Mouse (Mus musculus) retina, postnatal 1 day (tissue): Measurements from ENCODE around the gene Dvl1.

Experiments
- DNase-seq: peaks from one replicate; pipeline ENCODE4 v3.0.0-alpha.2; 2012

The Dvl1 gene

DNA sequence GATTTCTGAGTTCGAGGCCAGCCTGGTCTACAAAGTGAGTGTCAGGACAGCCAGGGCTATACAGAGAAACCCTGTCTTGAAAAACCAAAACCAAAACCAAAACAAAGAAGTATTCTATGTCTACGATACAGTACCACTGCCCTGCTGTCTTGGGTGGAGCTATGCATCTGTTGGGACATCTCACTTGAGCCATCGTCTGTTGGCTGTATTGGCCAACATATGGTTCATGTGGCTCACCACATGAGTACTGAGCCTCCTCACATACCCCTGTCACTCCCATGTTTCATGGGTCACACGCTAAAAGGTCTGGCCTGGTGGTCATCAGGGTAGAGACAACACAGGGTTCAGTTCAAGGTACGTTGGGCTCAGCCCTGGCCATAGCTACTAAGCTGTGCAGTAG, 39.1 kb downstream of the Dvl1 start:
- DNase-seq: no peak

DNA sequence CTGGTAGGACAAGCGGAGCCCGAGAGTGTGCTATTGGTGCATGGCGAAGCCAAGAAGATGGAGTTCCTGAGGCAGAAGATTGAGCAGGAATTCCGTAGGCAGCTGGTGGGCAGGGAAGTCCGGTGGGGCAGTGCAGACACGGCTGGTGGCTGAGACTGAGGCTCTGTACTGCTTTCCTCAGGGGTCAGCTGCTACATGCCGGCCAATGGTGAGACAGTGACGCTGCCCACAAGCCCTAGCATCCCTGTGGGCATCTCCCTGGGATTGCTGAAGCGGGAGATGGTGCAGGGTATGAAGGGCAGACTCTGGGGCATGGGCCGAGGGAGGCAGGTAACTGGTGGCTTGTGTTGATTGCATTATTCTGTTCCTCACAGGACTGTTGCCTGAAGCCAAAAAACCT, 40.5 kb downstream of the Dvl1 start:
- DNase-seq: no peak

DNA sequence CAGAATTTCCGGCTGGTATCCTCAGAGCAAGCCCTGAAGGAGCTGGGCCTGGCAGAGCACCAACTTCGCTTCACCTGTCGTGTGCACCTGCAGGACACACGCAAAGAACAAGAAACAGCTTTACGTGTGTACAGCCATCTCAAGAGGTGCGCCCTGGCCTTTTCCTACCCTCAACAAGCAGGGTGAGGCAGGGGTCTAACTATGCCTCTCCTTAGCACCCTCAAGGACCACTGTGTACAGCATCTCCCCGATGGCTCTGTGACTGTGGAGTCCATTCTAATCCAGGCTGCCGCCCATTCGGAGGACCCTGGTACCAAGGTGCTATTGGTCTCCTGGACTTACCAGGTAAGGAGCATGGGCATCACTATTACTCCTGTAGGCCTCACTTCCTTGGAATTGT, 41.0 kb downstream of the Dvl1 start:
- no peak for DNase-seq

DNA sequence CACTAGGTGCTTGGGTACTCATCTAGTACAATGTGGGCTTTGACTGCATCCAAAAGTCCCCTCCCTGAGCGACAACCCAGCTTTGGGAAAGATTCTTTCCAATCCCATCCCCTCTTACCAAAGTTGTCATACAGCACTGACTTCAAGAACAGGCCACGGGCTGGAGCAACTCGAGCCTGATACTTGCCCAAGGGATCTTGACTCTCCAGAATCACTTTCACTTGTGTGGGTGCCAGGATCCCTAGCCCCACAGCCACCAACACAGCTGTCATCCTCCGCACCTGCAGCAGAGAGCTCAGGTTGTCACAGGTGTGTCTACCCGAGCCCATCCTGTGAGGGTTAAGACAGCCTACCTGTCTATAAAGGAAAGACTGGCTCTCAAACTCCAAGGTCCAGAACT, 42.1 kb downstream of the Dvl1 start:
- DNase-seq: no peak

DNA sequence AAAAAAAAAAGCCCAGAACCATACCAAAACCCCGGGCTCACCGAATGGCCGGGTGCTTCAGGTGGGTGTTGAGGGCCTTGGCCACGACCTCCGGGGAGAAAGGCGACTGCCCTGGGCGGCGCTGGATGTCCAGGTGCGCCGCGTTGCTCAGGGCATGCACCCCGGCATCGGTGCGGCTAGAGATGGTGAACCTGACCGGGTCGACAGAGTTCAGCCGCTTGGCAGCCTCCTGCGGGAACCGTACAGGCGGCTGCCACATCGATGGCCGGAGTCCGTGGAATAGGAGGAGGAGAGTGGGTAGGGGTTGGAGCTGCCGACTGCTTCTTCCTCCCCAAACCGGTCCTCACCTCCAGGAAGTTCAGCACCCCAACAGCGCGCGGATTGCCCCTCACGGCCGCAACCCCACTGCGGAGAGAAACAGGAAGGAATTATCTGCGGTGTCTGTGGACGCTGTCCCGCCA, 43.8 kb downstream of the Dvl1 start:
- no peak for DNase-seq

DNA sequence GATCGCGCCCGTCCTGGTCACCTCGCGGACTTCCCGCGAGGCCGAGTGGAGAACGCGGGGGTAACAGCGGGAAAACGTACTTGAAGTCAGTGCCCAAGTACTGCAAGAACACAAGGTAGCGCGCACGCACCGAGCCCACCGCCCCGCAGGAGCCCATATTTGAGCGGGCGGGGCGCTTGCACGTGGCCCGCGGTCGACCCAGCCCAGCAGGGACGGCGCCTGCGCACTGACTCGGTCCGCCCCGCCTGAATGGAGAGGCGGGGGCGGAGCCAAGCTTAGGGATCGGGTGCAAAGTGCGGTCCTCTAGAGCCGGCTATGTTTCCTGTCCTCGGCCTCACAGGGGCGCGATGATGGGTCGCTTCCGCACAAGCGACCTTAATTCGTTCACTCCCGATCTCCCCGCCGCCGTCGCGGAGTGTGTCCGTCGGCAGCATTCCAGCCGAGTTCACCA, 44.4 kb downstream of the Dvl1 start, which contains the start of the genes Pusl1 and Acap3:
Gene Pusl1, minus strand, starts transcription at position 231 of the 451 bp plus-strand sequence.
Gene Acap3, plus strand, starts transcription at position 272 of the 451 bp plus-strand sequence.
- peak; percentile 97 for DNase-seq

DNA sequence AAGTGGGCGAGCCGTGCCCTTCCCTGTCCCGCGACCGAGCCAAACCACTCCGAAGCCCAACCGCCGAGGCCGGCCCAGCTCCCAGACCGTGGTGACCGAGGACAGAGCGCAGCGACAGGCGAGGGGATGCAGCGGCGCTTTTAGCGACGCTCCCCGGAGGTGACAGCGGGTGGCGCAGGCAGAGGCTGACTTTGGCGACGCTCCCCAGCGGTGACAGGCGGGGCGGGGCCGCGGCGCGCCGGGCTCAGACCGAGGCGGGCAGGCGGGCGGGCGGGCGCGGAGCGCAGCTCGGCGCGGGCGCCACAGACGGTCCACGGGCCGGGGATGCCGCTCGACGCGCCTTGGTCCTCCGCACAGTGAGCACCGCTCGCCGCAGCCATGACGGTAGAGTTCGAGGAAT, 44.8 kb downstream of the Dvl1 start:
- peak; percentile 92 for DNase-seq

DNA sequence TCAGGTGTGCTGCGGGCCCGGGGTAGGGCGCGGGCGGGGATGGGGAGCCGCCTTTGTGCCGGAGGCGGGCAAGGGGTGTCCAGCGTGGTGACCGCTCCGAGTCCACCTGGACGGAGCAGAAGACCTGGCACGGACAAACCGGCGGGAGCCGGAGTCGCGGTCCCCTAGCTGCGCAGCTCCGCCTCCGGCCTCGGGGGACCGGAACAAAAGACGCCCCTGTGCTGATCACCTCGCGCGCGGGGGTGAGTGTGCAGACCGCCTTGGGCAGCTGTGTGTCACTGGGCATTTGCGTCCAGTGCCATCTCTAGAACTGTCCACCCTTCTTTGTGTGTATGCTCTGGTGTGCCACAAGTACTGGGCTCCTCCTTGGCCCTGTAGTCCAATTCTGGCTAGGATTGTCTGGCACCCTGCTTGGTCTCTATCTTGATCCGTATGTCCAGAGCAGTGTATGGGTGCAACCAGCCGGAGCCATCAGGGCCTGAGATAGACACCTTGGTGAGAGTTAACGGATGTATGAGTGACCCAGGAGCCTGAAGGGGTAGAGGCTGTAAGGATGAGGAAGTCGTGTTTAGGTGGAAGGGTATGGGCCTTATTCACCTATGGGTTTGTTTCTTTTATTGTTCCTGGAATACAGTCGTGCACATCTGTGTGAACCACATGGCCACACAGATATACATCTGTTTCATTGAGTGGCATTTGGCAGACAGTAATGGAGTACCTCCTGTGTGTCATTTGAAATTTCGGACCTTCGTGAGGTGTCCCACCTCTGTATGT, 45.4 kb downstream of the Dvl1 start:
- peak; percentile 74 for DNase-seq

DNA sequence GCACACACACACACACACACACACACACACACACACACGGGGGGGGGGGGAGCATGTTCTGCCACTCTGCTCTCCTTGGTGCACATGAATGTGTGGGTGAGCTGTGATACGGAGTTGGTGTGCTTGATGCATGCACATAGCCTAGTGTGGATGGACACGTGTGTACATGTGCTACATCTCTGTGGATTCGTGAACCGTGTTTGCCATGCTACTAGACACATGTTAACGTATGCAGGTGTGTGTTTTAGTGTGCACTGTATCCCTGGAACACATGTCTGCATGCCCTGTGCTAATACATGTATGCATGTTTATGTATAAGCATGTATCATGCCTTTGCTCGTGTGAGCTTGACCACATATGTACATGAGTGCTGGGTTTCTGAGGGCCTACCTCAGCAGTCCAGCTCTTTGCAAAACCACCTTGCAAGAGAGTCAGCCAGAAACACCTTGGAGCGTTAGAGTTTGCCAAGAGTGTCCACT, 46.0 kb downstream of the Dvl1 start:
- no peak for DNase-seq

DNA sequence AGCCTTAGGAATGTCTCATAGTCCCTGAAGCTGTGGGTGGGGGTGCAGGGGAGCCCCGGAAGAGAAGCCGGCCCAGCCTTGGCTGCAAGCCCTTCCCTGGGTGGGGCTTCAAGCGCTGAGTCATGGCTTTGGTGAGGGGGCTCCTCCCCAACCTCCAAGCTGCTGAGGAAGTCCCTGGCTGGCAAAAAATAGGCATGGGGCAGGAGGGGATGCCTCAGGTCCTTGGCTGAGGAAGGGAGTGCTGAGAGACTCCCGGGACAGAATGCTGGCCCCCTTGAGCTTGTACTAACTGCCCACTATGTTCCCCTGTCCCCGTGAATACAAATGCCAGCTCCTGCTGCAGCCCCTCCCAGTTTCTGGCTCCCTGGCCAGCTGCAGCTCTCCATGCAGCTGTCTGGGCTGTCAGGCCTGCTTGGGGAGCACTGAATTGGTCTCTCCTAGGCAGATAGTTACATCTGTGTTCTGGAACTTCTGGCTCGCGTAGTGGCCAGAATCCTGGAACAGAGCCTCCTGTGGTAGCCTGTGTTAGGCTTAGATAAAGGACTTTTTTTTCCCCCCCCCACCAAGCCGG, 47.2 kb downstream of the Dvl1 start:
- DNase-seq: peak; percentile 20

DNA sequence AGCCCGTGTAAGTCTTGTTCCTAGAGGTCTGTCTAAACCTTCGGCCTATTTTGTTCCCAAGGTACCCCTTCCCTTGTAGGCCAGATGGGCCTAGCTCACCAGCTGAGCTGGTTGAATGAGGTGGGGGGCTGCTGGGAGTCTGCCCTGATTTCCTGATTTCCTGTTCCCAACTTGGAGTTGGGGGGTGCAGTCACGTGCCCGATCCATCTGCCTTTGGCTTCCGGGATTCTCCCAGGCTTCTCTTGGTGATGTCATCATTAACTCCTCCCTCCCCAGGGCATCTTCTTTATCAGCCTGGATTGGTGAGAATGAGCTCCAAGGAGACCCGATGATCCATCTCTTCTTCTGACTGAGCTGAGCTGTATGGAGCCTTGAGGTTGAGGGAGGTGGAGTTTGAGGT, 48.0 kb downstream of the Dvl1 start:
- DNase-seq: peak; percentile 88

DNA sequence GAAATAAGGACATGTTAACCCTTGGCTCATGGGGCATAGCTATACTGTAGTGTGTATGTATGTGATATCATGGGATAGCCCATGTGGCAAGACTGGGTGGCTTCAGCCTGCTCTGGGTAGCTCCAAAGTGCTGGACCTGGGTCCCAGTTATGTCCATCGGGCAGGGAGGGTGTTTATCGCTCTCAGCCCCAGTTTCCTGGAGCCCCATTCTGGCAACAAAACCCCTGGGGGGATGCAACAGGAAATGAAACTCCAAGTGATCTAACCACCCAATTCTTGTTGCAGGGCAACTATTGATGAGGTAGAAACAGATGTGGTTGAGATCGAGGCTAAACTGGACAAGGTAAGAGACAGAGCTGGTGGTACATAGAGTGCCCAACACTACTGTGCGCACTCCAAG, 48.6 kb downstream of the Dvl1 start:
- DNase-seq: no peak

DNA sequence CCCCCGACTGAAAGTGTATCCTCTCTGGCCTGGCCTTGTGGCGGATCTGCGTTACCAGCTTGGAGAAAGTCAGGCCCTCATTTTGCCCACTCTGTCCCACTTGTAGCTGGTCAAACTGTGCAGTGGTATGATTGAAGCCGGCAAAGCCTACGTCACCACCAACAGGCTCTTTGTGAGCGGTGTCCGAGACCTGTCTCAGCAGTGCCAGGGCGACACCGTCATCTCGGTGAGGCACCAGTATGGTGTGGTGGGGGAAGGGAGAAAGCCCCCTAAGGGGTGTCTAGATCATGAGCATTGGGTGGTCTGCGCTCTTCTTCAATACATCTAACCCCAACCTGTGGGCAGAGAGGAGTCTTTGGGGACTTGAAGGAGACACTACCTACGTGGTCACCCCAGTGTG, 49.3 kb downstream of the Dvl1 start:
- DNase-seq: no peak

DNA sequence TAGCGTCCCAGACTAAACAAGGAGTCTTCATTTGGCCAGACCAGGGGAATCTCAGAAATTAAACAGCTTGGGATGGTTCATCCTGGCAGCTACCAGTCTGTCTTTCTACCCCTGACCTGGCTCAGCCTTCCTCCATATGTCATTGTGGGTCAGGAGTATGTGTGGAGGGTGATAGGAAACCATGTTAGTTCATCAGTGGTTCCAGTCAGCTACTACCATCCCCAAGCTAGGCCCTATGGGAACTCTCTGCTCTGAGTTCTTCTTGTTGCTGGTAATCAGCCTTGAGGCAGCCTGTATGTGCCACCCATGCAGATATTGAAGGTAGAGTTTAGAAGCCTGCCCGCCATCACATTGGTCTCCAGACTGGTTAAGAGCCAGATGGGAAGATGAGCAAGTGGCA, 51.1 kb downstream of the Dvl1 start:
- no peak for DNase-seq

DNA sequence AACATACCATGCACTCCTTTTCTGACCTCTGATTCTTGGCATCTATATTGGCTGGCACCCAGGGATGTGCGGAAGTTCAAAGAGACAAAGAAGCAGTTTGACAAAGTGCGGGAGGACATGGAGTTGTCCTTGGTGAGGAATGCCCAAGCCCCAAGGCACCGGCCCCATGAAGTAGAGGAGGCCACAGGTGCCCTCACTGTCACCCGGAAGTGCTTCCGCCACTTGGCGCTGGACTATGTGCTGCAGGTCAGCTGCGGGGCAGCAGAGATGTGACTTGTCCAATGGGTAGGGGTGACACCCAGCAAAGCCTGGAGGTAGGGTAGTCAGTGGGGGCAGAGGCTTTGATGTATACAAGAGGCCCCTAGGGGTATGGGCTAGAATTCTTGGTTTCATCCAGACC, 52.2 kb downstream of the Dvl1 start:
- no peak for DNase-seq

DNA sequence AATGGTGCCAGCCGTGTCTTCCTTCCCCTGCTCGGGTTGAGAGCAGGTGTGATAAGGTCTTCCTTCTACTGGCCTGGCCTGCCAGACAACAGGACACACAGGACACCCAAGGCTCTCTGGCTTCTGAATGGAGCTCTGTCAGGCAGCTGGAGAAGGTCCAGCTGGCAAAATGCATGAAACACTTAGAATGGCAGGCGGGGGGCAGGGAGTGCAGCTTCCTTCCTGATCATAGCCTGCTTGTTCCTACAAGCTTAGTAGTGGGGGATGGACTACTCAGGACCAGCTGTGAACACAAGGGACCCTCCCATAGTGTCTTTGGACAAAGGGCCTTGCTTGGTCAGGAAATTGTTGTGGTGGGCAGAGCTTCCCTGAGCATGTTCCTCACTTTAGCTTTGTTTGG, 54.0 kb downstream of the Dvl1 start:
- no peak for DNase-seq

DNA sequence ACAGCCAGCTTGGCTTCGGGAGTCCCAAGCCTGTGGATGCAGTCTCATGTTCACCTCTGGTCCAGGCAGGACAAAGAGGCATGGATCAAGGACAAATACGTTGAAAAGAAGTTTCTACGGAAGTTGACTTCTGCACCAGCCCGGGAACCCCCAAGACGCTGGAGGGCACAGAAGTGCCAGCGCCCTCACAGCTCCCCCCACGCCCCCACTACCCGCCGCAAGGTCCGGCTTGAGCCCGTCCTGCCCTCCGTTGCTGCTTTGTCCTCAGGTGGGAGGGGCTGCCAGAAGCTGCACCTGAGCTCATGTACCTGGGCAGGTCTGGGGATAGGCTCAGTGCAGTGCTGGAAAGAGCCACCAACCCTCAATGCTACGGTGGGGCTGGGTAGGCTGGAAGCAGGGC, 56.0 kb downstream of the Dvl1 start:
- DNase-seq: no peak

DNA sequence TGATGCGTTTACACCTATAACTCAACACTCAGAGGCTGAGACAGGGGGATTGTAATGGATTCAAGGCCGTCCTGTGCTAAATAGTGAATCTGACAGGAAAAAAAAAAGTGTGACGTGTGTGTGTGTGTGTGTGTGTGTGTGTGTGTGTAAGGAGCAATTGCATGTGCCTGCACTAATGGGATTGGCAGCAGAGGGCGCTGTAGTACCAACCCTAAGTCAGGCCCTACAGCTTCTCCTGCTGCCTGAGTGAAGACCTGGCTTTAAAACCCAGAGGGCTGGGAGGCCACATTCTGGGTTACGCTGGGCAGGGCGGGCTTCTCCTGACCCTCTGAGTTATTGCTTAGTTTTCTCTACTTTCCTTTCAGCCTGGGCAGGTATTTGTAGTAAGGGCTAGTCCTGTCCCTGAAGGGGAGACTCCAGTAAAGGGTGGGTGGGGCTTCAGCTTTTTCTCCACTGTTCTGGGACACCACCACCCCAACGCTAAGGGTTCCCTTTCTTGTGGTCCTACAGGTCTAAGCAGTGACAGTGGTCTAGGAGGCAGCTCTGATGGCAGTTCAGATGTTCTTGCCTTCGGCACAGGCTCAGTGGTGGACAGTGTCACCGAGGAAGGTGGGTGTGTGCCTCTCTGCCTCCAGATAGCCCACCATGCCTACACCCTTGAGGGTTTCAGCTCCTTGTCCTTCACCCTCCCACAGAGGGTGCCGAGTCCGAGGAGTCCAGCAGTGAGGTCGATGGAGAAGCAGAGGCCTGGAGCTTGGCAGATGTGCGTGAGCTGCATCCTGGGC, 57.3 kb downstream of the Dvl1 start:
- DNase-seq: peak; percentile 42

DNA sequence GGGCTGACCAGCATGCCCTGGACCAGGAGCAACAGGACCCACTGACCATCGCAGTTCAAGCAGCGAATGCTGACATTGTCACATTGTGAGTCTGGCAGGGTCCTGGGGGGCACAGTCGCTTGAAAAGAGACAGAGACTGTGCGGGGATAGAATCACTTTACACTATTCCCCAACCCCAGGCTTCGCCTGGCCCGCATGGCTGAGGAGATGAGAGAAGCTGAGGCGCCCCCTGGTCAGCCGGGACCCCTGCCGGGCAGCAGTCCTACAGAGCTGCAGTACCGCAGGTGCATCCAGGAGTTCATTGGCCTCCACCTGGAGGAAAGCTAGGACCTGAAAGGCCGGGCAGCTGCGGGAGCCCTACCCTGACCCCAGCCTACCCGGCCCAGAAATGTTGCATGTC, 58.4 kb downstream of the Dvl1 start:
- no peak for DNase-seq

DNA sequence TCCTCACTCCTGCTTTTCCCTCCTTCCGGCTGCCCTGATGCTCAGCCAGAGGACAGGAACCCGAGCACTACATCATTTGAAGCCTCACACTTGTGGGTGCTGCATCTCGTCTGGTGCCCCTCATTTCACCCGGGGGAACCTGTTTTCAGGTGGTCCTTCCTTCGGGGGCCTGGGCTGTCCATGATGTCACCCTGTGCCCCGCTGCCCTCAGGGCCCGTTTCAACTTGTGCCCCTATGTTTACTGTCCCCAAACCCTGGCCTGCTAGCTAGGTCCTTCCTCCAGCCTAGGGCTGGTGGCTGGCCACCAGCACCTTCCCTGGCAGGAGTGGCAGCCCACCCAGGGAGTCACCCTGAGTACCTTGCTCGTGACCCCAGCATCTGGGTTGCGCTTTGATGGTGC, 58.9 kb downstream of the Dvl1 start:
- DNase-seq: no peak

DNA sequence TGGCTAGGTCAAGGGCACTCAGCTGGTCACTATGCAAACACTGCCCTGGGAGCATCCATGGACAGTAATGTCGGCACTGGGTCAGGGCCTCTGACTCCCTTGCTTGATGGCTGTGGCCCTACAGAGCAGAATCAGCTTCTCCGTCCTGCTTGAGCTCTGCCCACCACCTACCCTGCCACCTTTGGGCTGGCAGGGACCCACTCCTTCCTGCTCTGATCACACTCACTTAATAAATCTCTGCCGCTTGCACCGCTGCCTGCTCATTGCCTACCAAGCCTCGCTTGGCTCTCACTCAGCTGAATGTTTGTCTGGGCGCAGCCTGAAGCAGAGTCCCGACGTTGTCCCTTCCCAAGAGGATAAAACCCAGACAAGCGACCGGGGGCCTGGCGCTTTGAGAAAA, 59.8 kb downstream of the Dvl1 start:
- DNase-seq: no peak

DNA sequence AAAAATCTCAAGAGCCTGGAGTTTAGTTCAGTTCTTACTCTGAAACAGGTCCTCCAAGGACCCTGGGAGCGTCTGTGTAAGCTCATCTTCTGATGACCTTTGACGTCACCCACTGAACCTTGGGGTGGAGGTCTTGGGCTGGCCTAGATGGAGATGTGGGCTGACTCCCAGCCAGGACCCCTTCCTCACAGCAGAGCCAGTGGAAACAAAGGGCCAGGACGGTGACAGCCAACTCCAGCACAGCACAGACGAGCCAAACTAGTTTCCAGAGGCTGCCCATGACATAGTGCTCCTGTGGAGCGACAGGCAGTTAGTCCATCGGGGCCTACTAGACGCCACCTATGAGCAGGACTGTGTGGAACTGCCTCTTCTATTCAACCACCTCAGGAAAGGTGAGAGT, 61.1 kb downstream of the Dvl1 start:
- no peak for DNase-seq

DNA sequence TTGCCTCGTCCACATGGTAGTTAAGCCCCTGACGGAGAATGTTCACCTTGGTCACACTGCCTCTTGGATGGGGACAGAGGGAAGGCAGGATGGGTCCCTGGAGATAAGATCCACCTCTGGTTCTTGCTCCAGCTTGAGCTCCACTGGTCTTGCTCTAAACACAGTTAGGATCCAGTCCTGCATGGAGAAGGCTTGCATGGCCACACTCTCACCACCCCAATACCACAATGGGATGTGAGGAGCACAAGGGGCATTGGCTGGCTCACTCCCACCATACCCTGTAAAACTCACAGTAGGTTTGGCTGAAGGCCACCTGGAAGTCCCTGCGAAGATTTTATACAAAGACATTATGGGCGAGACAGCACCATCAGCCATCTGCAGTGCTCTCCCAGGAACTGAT, 61.5 kb downstream of the Dvl1 start:
- DNase-seq: no peak
